Mouse (Mus musculus) cerebellum, adult 9-11 months (tissue): Measurements from ENCODE around the gene Mcrip2.

Experiments used
- DNase-seq: peaks from one replicate; pipeline ENCODE4 v3.0.0; 2022

Gene Mcrip2

GRCm38 (mm10) chr17:25868601-25869191 lies at the start of gene Mcrip2:
TSS of gene Mcrip2 (minus strand) at chr17:25868764.
- DNase-seq: peak; percentile 86

- peak; percentile 52 for DNase-seq
These were observed 49.6 kb upstream of the Mcrip2 start for GRCm38 (mm10) chr17:25918037-25918750.

- no peak for DNase-seq
These were observed 48.5 kb upstream of the Mcrip2 start for GRCm38 (mm10) chr17:25916931-25917647.

GRCm38 (mm10) chr17:25914295-25914694 lies 45.7 kb upstream of the Mcrip2 start:
- peak; percentile 58 for DNase-seq

- DNase-seq: no peak
These were observed 45.3 kb upstream of the Mcrip2 start for GRCm38 (mm10) chr17:25913877-25914275.

- peak; percentile 86 for DNase-seq
These were observed 44.8 kb upstream of the Mcrip2 start for GRCm38 (mm10) chr17:25913186-25913876.

GRCm38 (mm10) chr17:25911816-25912215 lies 43.3 kb upstream of the Mcrip2 start:
- DNase-seq: peak; percentile 87

GRCm38 (mm10) chr17:25907640-25908039 lies 39.1 kb upstream of the Mcrip2 start:
- DNase-seq: no peak

GRCm38 (mm10) chr17:25903061-25903460 lies 34.5 kb upstream of the Mcrip2 start:
- DNase-seq: no peak

GRCm38 (mm10) chr17:25900193-25900592 lies 31.6 kb upstream of the Mcrip2 start:
- no peak for DNase-seq

GRCm38 (mm10) chr17:25895891-25896290 lies 27.3 kb upstream of the Mcrip2 start:
- peak; percentile 30 for DNase-seq

- DNase-seq: no peak
These were observed 26.9 kb upstream of the Mcrip2 start for GRCm38 (mm10) chr17:25895415-25895814.

- peak; percentile 83 for DNase-seq
These were observed 25.5 kb upstream of the Mcrip2 start for GRCm38 (mm10) chr17:25893975-25894617.

- DNase-seq: no peak
These were observed 20.3 kb upstream of the Mcrip2 start for GRCm38 (mm10) chr17:25888837-25889236.

GRCm38 (mm10) chr17:25887467-25887866 lies 18.9 kb upstream of the Mcrip2 start:
- DNase-seq: peak; percentile 21

GRCm38 (mm10) chr17:25886806-25887205 lies 18.2 kb upstream of the Mcrip2 start:
- no peak for DNase-seq

- peak; percentile 55 for DNase-seq
These were observed 17.1 kb upstream of the Mcrip2 start for GRCm38 (mm10) chr17:25885636-25886035.

GRCm38 (mm10) chr17:25883824-25884223 lies 15.3 kb upstream of the Mcrip2 start:
- DNase-seq: no peak

GRCm38 (mm10) chr17:25883268-25883667 lies 14.7 kb upstream of the Mcrip2 start:
- no peak for DNase-seq

GRCm38 (mm10) chr17:25882306-25882705 lies 13.7 kb upstream of the Mcrip2 start:
- DNase-seq: no peak

GRCm38 (mm10) chr17:25881691-25882090 lies 13.1 kb upstream of the Mcrip2 start:
- DNase-seq: no peak

- DNase-seq: peak; percentile 53
These were observed 12.5 kb upstream of the Mcrip2 start for GRCm38 (mm10) chr17:25880913-25881641.
